8 mouse cellular contexts compared by ENCODE assay signal in genomic region chr2:118913551-118914276, GRCm38 (mm10). TPM values are rescaled to one million over a fixed set of nuclear protein-coding genes. Genes with fewer than 3 reads are reported as not detected.
DNase-seq lines count a peak whose midpoint lies in the region; ATAC-seq lines count a peak whose summit lies in the region.

No protein-coding gene starts in this region.

- peaks cover 26% of the 10 kb centered on the region for H3K4me1 ChIP-seq in hindbrain, embryonic 14.5 days (replicated peaks; ENCODE audit: control insufficient read depth, insufficient read depth, low read length)
- peaks cover 57% of the 10 kb centered on the region for H3K4me1 ChIP-seq in hindbrain, embryonic 13.5 days (replicated peaks)
- H3K4me1 ChIP-seq in liver, embryonic 13.5 days (replicated peaks): peaks cover 52% of the 10 kb centered on the region

- H3K4me2 ChIP-seq in hindbrain, embryonic 14.5 days (replicated peaks): no peak overlapping the region
- no peak overlapping the region for H3K4me2 ChIP-seq in hindbrain, embryonic 13.5 days
- peak overlapping the region; percentile 32 for H3K4me2 ChIP-seq in liver, embryonic 13.5 days

- no peaks in the 10 kb centered on the region for H3K27me3 ChIP-seq in hindbrain, embryonic 14.5 days (ENCODE audit: control insufficient read depth, insufficient read depth, low read length)
- H3K27me3 ChIP-seq in hindbrain, embryonic 13.5 days: no peaks in the 10 kb centered on the region
- H3K27me3 ChIP-seq in liver, embryonic 13.5 days: no peaks in the 10 kb centered on the region

- 0 out of 2 replicates have a peak overlapping the region, but pooled peaks have one; percentile 24 for H3K9ac ChIP-seq in hindbrain, embryonic 14.5 days
- H3K9ac ChIP-seq in hindbrain, embryonic 13.5 days: no peak overlapping the region
- no peak overlapping the region for H3K9ac ChIP-seq in liver, embryonic 13.5 days

- no peak for DNase-seq in hindbrain, embryonic 14.5 days (ENCODE audit: low spot score)
- peak; percentile 62 to 72 for DNase-seq in cerebellum, adult 18-20 months
- DNase-seq in gonadal fat pad, adult 2 months (ENCODE audit: low read depth): peak; percentile 62
- no peak for DNase-seq in liver, embryonic 13.5 days
- no peak for DNase-seq in B cell, adult 2 months
- no peak for DNase-seq in layer of hippocampus, postnatal 25 days (ENCODE audit: extremely low spot score in 1 of 2, low spot score in 1 of 2)

- no peaks in the 10 kb centered on the region for H3K9me3 ChIP-seq in hindbrain, embryonic 14.5 days (ENCODE audit: control insufficient read depth, low read length)
- H3K9me3 ChIP-seq in hindbrain, embryonic 13.5 days: no peaks in the 10 kb centered on the region
- H3K9me3 ChIP-seq in liver, embryonic 13.5 days (replicated peaks): no peaks in the 10 kb centered on the region

- ATAC-seq in hindbrain, embryonic 14.5 days (ENCODE audit: low FRiP score): no peak
- no peak for ATAC-seq in hindbrain, embryonic 13.5 days (ENCODE audit: low FRiP score)
- no peak for ATAC-seq in liver, embryonic 13.5 days (ENCODE audit: low read depth)
- ATAC-seq in granulocyte monocyte progenitor cell, adult 5-6 weeks (replicated peaks; ENCODE audit: poor library complexity, severe bottlenecking): no peak

- WGBS in hindbrain, embryonic 14.5 days: 53% methylated on average over 11 of the region's 11 CpGs
- WGBS in hindbrain, embryonic 13.5 days: 61% methylated on average over 11 of the region's 11 CpGs
- WGBS in liver, embryonic 13.5 days (ENCODE audit: insufficient replicate concordance): 69% methylated on average over 11 of the region's 11 CpGs

- no peak overlapping the region for H3K4me3 ChIP-seq in hindbrain, embryonic 14.5 days (replicated peaks; ENCODE audit: low read length)
- H3K4me3 ChIP-seq in hindbrain, embryonic 13.5 days: no peak overlapping the region
- H3K4me3 ChIP-seq in liver, embryonic 13.5 days (replicated peaks): no peak overlapping the region

- no peak overlapping the region for H3K27ac ChIP-seq in hindbrain, embryonic 14.5 days
- H3K27ac ChIP-seq in hindbrain, embryonic 13.5 days: no peak overlapping the region
- H3K27ac ChIP-seq in liver, embryonic 13.5 days: no peak overlapping the region

- H3K36me3 ChIP-seq in hindbrain, embryonic 14.5 days (replicated peaks; ENCODE audit: control insufficient read depth, insufficient read depth): peaks cover 2% of the 10 kb centered on the region; the same call in 1 of the 2 replicates
- H3K36me3 ChIP-seq in hindbrain, embryonic 13.5 days: peaks cover 25% of the 10 kb centered on the region
- peaks cover 16% of the 10 kb centered on the region for H3K36me3 ChIP-seq in liver, embryonic 13.5 days

RNA-seq across cellular contexts. Expression of gene Chst14, which starts 12.6 kb away (rescaled TPM):
- 7.7 and 8.7 TPM in 2 replicates for polyA plus RNA-seq in hindbrain, embryonic 14.5 days (2014; fragmentation: Nextera tagmentation; extraction: Ambion mirVana)
- polyA plus RNA-seq in hindbrain, embryonic 13.5 days (2015; fragmentation: Nextera tagmentation; extraction: Ambion mirVana): 6.9 and 8.1 TPM in 2 replicates
- polyA plus RNA-seq in gonadal fat pad, adult 2 months (2012; rRNA removed): 11.8 and 12.0 TPM in 2 replicates
- 5.2 and 5.4 TPM in 2 replicates for polyA plus RNA-seq in liver, embryonic 13.5 days (2015; fragmentation: Nextera tagmentation; extraction: Ambion mirVana)
- total RNA-seq in granulocyte monocyte progenitor cell, adult 5-6 weeks (2014; fragmentation: Nextera tagmentation): 8.4 and 11.4 TPM in 2 replicates
- 1.4 and 1.5 TPM in 2 replicates for total RNA-seq in granulocyte monocyte progenitor cell, adult 5-6 weeks (2017)
- 1 to 10 TPM; 3.0 to 3.2 TPM for total RNA-seq in layer of hippocampus, postnatal 25 days (2021)

RNA-seq across cellular contexts. Expression of gene Bahd1, which starts 13.5 kb away (rescaled TPM):
- polyA plus RNA-seq in hindbrain, embryonic 14.5 days (2014; fragmentation: Nextera tagmentation; extraction: Ambion mirVana): 2.0 and 2.7 TPM in 2 replicates
- polyA plus RNA-seq in hindbrain, embryonic 13.5 days (2015; fragmentation: Nextera tagmentation; extraction: Ambion mirVana): 5.0 and 5.1 TPM in 2 replicates
- 22.9 and 29.9 TPM in 2 replicates for polyA plus RNA-seq in gonadal fat pad, adult 2 months (2012; rRNA removed)
- 2.3 and 2.5 TPM in 2 replicates for polyA plus RNA-seq in liver, embryonic 13.5 days (2015; fragmentation: Nextera tagmentation; extraction: Ambion mirVana)
- total RNA-seq in granulocyte monocyte progenitor cell, adult 5-6 weeks (2014; fragmentation: Nextera tagmentation): 10.1 and 12.3 TPM in 2 replicates
- total RNA-seq in granulocyte monocyte progenitor cell, adult 5-6 weeks (2017): 4.6 and 4.8 TPM in 2 replicates
- 10 to 100 TPM; 45.6 to 52.9 TPM for total RNA-seq in layer of hippocampus, postnatal 25 days (2021)

RNA-seq across cellular contexts. Expression of gene Ivd, which starts 52.0 kb away (rescaled TPM):
- 36.4 and 38.1 TPM in 2 replicates for polyA plus RNA-seq in hindbrain, embryonic 14.5 days (2014; fragmentation: Nextera tagmentation; extraction: Ambion mirVana)
- polyA plus RNA-seq in hindbrain, embryonic 13.5 days (2015; fragmentation: Nextera tagmentation; extraction: Ambion mirVana): 41.8 and 44.7 TPM in 2 replicates
- polyA plus RNA-seq in gonadal fat pad, adult 2 months (2012; rRNA removed): 109 and 135 TPM in 2 replicates
- 26.4 and 29.6 TPM in 2 replicates for polyA plus RNA-seq in liver, embryonic 13.5 days (2015; fragmentation: Nextera tagmentation; extraction: Ambion mirVana)
- 59.9 and 60.9 TPM in 2 replicates for total RNA-seq in granulocyte monocyte progenitor cell, adult 5-6 weeks (2014; fragmentation: Nextera tagmentation)
- 34.6 and 45.3 TPM in 2 replicates for total RNA-seq in granulocyte monocyte progenitor cell, adult 5-6 weeks (2017)
- 100 to 1,000 TPM in 1 of 2 experiments, 10 to 100 TPM in 1; 85.9 to 101 TPM for total RNA-seq in layer of hippocampus, postnatal 25 days (2021)

Comparison
In these comparisons a context has a peak if more than half of its experiments do, and no peak if none do; other contexts are left out.
1. DNase-seq: peak in cerebellum, adult 18-20 months (2 of 2) and gonadal fat pad, adult 2 months (single experiment); none in hindbrain, embryonic 14.5 days (single experiment), liver, embryonic 13.5 days (single experiment), B cell, adult 2 months (0 of 2) and layer of hippocampus, postnatal 25 days (0 of 2).